Mouse (Mus musculus): Measurements from ENCODE around the gene Ccdc63. TPM values are rescaled to one million over a fixed set of nuclear protein-coding genes. Genes with fewer than 3 reads are reported as not detected.

The Ccdc63 gene
- polyA plus RNA-seq, 1 experiment from 2014 or later = not detected

- ATAC-seq (replicated peaks; ENCODE audit: low FRiP score, low TSS enrichment, low read depth) (peak; percentile 83), DNase-seq (ENCODE audit: low spot score) (peak; percentile 98)
- H3K4me2 ChIP-seq (ENCODE audit: low read length) = no peak overlapping the region
- H3K27me3 ChIP-seq (replicated peaks; ENCODE audit: control insufficient read depth, insufficient read depth, low read length) = no peaks in the 10 kb centered on the region
- no peak overlapping the region for H3K9ac ChIP-seq (ENCODE audit: low read length)
- H3K36me3 ChIP-seq (ENCODE audit: control insufficient read depth, insufficient read depth, low read length) = no peaks in the 10 kb centered on the region
- no peaks in the 10 kb centered on the region for H3K9me3 ChIP-seq (ENCODE audit: control insufficient read depth, low read length)
- 2% methylated on average over 5 of the region's 5 CpGs for WGBS
- no peaks in the 10 kb centered on the region for H3K4me1 ChIP-seq (replicated peaks; ENCODE audit: control insufficient read depth, insufficient read depth, low read length)
- H3K4me3 ChIP-seq (ENCODE audit: low read depth, low read length) = no peak overlapping the region
- no peak overlapping the region for H3K27ac ChIP-seq (ENCODE audit: low read depth)
These were observed 51.7 kb downstream of the Ccdc63 start for GRCm38 (mm10) chr5:122088917-122089316.

DNA sequence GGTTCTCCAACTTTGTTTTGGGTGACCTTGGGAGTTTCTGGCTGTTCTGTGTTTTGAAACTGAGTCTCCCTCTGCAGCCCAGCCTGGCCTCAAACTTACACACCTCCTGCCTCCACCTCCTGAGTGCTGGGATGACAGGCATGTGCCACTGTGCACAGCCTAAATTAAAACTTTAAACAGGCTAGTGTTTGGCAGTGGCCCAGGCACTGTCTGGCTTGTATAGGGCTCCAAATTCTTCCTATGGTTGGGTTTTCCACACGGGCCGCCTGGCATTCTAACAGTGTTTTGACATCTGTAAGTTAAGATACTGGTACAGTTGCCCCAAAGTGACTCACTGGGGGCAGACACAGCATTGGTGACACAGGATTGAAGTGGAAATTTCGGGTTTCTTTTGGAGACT, 54.5 kb downstream of the Ccdc63 start:
- Histone ChIP-seq H3K36me3 (ENCODE audit: control insufficient read depth, insufficient read depth, low read length) (no peaks in the 10 kb centered on the region), H3K4me3 (ENCODE audit: low read depth, low read length) (no peak overlapping the region), H3K4me1 (replicated peaks; ENCODE audit: control insufficient read depth, insufficient read depth, low read length) (no peaks in the 10 kb centered on the region), H3K4me2 (ENCODE audit: low read length) (no peak overlapping the region), H3K27me3 (replicated peaks; ENCODE audit: control insufficient read depth, insufficient read depth, low read length) (no peaks in the 10 kb centered on the region), H3K9ac (ENCODE audit: low read length) (no peak overlapping the region), H3K9me3 (ENCODE audit: control insufficient read depth, low read length) (no peaks in the 10 kb centered on the region), H3K27ac (ENCODE audit: low read depth) (no peak overlapping the region)
- ATAC-seq (replicated peaks; ENCODE audit: low FRiP score, low TSS enrichment, low read depth) = no peak
- DNase-seq (ENCODE audit: low spot score) = no peak
- WGBS = 69% methylated on average over 3 of the region's 3 CpGs

- DNase-seq (ENCODE audit: low spot score) (no peak), ATAC-seq (replicated peaks; ENCODE audit: low FRiP score, low TSS enrichment, low read depth) (no peak)
- H3K36me3 ChIP-seq (ENCODE audit: control insufficient read depth, insufficient read depth, low read length) = no peaks in the 10 kb centered on the region
- no peak overlapping the region for H3K4me2 ChIP-seq (ENCODE audit: low read length)
- H3K4me3 ChIP-seq (ENCODE audit: low read depth, low read length) = no peak overlapping the region
- no peaks in the 10 kb centered on the region for H3K4me1 ChIP-seq (replicated peaks; ENCODE audit: control insufficient read depth, insufficient read depth, low read length)
- no peak overlapping the region for H3K9ac ChIP-seq (ENCODE audit: low read length)
- no peaks in the 10 kb centered on the region for H3K27me3 ChIP-seq (replicated peaks; ENCODE audit: control insufficient read depth, insufficient read depth, low read length)
- no peaks in the 10 kb centered on the region for H3K9me3 ChIP-seq (ENCODE audit: control insufficient read depth, low read length)
- WGBS = 73% methylated on average over 7 of the region's 7 CpGs
- no peak overlapping the region for H3K27ac ChIP-seq (ENCODE audit: low read depth)
These were observed 55.3 kb downstream of the Ccdc63 start for GRCm38 (mm10) chr5:122085291-122085690.

DNA sequence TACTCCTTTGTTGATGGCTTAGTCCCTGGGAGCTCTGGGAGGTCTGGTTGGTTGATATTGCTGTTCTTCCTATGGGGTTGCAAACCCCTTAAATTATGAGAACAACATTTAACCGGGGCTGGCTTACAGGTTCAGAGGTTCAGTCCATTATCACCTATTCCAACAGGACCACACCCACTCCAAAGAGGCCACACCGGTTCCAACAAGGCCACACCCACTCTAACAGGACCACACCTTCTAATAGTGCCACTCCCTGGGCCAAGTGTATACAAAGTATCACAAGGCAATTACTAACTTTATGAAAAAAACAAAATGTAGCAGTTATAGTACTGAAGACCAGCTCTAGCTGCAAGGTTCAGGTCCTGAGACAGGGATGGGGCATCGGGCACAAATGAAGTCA, 56.2 kb downstream of the Ccdc63 start:
- DNase-seq (ENCODE audit: low spot score) = no peak
- Histone ChIP-seq H3K9me3 (ENCODE audit: control insufficient read depth, low read length) (no peaks in the 10 kb centered on the region), H3K27me3 (replicated peaks; ENCODE audit: control insufficient read depth, insufficient read depth, low read length) (no peaks in the 10 kb centered on the region), H3K4me2 (ENCODE audit: low read length) (no peak overlapping the region), H3K36me3 (ENCODE audit: control insufficient read depth, insufficient read depth, low read length) (no peaks in the 10 kb centered on the region), H3K4me3 (ENCODE audit: low read depth, low read length) (no peak overlapping the region), H3K4me1 (replicated peaks; ENCODE audit: control insufficient read depth, insufficient read depth, low read length) (no peaks in the 10 kb centered on the region), H3K9ac (ENCODE audit: low read length) (no peak overlapping the region), H3K27ac (ENCODE audit: low read depth) (no peak overlapping the region)
- WGBS = 58% methylated on average over 3 of the region's 3 CpGs
- ATAC-seq (replicated peaks; ENCODE audit: low FRiP score, low TSS enrichment, low read depth) = no peak

DNA sequence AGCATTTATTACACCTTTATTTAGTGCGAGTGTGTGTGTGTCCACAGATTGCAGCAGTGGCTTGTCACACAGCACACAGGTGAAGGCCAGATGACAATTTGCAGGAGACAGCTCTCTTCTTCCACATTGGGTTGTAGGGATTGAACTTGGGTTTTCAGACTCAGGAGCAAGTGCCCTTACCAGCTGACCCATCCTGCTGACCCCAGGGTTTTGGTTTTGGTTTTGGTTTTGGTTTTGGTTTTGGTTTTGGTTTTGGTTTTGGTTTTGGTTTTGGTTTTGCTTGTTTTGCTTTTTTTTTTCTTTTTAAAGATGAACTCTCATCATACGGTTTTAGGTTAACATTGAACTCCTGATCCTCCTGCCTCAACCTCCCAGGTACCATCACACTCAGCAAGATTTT, 57.3 kb downstream of the Ccdc63 start:
- Histone ChIP-seq H3K4me1 (replicated peaks; ENCODE audit: control insufficient read depth, insufficient read depth, low read length) (no peaks in the 10 kb centered on the region), H3K4me3 (ENCODE audit: low read depth, low read length) (no peak overlapping the region), H3K4me2 (ENCODE audit: low read length) (no peak overlapping the region), H3K9me3 (ENCODE audit: control insufficient read depth, low read length) (no peaks in the 10 kb centered on the region), H3K27me3 (replicated peaks; ENCODE audit: control insufficient read depth, insufficient read depth, low read length) (no peaks in the 10 kb centered on the region), H3K36me3 (ENCODE audit: control insufficient read depth, insufficient read depth, low read length) (no peaks in the 10 kb centered on the region), H3K27ac (ENCODE audit: low read depth) (no peak overlapping the region), H3K9ac (ENCODE audit: low read length) (no peak overlapping the region)
- ATAC-seq (replicated peaks; ENCODE audit: low FRiP score, low TSS enrichment, low read depth) (no peak), DNase-seq (ENCODE audit: low spot score) (no peak)
- WGBS = 95% methylated on average over 2 of the region's 2 CpGs

- no peak for ATAC-seq (replicated peaks; ENCODE audit: low FRiP score, low TSS enrichment, low read depth)
- no peak overlapping the region for H3K4me2 ChIP-seq (ENCODE audit: low read length)
- WGBS = 86% methylated on average over 13 of the region's 13 CpGs
These were observed 59.2 kb downstream of the Ccdc63 start for GRCm38 (mm10) chr5:122081471-122081870.

GRCm38 (mm10) chr5:122080930-122081329, 59.7 kb downstream of the Ccdc63 start:
- Histone ChIP-seq H3K9ac (ENCODE audit: low read length) (no peak overlapping the region), H3K27me3 (replicated peaks; ENCODE audit: control insufficient read depth, insufficient read depth, low read length) (no peaks in the 10 kb centered on the region), H3K27ac (ENCODE audit: low read depth) (no peak overlapping the region), H3K4me1 (replicated peaks; ENCODE audit: control insufficient read depth, insufficient read depth, low read length) (no peaks in the 10 kb centered on the region), H3K4me3 (ENCODE audit: low read depth, low read length) (no peak overlapping the region), H3K36me3 (ENCODE audit: control insufficient read depth, insufficient read depth, low read length) (no peaks in the 10 kb centered on the region), H3K9me3 (ENCODE audit: control insufficient read depth, low read length) (no peaks in the 10 kb centered on the region), H3K4me2 (ENCODE audit: low read length) (no peak overlapping the region)
- ATAC-seq (replicated peaks; ENCODE audit: low FRiP score, low TSS enrichment, low read depth) (peak; percentile 40; the same call in 1 of the 2 replicates), DNase-seq (ENCODE audit: low spot score) (peak; percentile 74)
- WGBS = 46% methylated on average over 11 of the region's 11 CpGs

More at GRCm38 (mm10) chr5:122081471-122081870, 59.2 kb downstream of the Ccdc63 start:
- Histone ChIP-seq H3K9me3 (ENCODE audit: control insufficient read depth, low read length) (no peaks in the 10 kb centered on the region), H3K27me3 (replicated peaks; ENCODE audit: control insufficient read depth, insufficient read depth, low read length) (no peaks in the 10 kb centered on the region), H3K27ac (ENCODE audit: low read depth) (no peak overlapping the region), H3K36me3 (ENCODE audit: control insufficient read depth, insufficient read depth, low read length) (no peaks in the 10 kb centered on the region), H3K4me1 (replicated peaks; ENCODE audit: control insufficient read depth, insufficient read depth, low read length) (no peaks in the 10 kb centered on the region), H3K9ac (ENCODE audit: low read length) (no peak overlapping the region), H3K4me3 (ENCODE audit: low read depth, low read length) (no peak overlapping the region)
- no peak for DNase-seq (ENCODE audit: low spot score)

- no peak for DNase-seq (ENCODE audit: low spot score)
- Histone ChIP-seq H3K27ac (ENCODE audit: low read depth) (no peak overlapping the region), H3K4me3 (ENCODE audit: low read depth, low read length) (no peak overlapping the region), H3K4me1 (replicated peaks; ENCODE audit: control insufficient read depth, insufficient read depth, low read length) (no peaks in the 10 kb centered on the region), H3K4me2 (ENCODE audit: low read length) (no peak overlapping the region), H3K9ac (ENCODE audit: low read length) (no peak overlapping the region), H3K36me3 (ENCODE audit: control insufficient read depth, insufficient read depth, low read length) (no peaks in the 10 kb centered on the region), H3K27me3 (replicated peaks; ENCODE audit: control insufficient read depth, insufficient read depth, low read length) (no peaks in the 10 kb centered on the region), H3K9me3 (ENCODE audit: control insufficient read depth, low read length) (no peaks in the 10 kb centered on the region)
- no peak for ATAC-seq (replicated peaks; ENCODE audit: low FRiP score, low TSS enrichment, low read depth)
- 86% methylated on average over 7 of the region's 7 CpGs for WGBS
These were observed 60.8 kb downstream of the Ccdc63 start for GRCm38 (mm10) chr5:122079796-122080195.

DNA sequence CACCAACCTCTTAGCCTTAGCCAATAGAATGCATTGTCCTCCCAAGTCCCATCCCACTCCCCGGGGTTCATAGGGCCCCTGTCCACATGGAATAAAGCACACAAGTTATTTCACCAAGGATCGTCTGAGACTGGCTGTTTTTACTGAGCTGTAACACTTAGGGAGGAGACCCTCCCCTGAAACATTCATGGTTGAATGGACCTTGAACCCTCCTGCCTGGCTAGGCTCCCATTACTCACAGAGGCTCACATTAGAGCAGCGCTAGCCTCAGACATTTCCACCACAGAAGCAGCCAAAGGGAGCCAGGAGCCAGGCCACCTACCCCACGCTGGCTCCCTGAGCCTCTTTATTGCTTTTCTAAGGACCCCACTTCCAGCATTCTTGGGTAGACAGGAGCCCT, 63.4 kb downstream of the Ccdc63 start:
- Histone ChIP-seq H3K9me3 (ENCODE audit: control insufficient read depth, low read length) (no peaks in the 10 kb centered on the region), H3K4me3 (ENCODE audit: low read depth, low read length) (no peak overlapping the region), H3K4me2 (ENCODE audit: low read length) (no peak overlapping the region), H3K4me1 (replicated peaks; ENCODE audit: control insufficient read depth, insufficient read depth, low read length) (no peaks in the 10 kb centered on the region), H3K36me3 (ENCODE audit: control insufficient read depth, insufficient read depth, low read length) (no peaks in the 10 kb centered on the region), H3K27me3 (replicated peaks; ENCODE audit: control insufficient read depth, insufficient read depth, low read length) (no peaks in the 10 kb centered on the region), H3K27ac (ENCODE audit: low read depth) (no peak overlapping the region), H3K9ac (ENCODE audit: low read length) (no peak overlapping the region)
- WGBS = 69% methylated on average over 4 of the region's 4 CpGs
- DNase-seq (ENCODE audit: low spot score) (no peak), ATAC-seq (replicated peaks; ENCODE audit: low FRiP score, low TSS enrichment, low read depth) (no peak)

All from intestine, embryonic 14.5 days (tissue).